Mouse (Mus musculus) megakaryocyte, adult 5-6 weeks (primary cell): ENCODE measurements around the gene Sfswap. TPM values are rescaled to one million over a fixed set of nuclear protein-coding genes. Genes with fewer than 3 reads are reported as not detected.
"Not testable (repeated sequence)": the region's sequence is repeated elsewhere in the genome, so short reads cannot be mapped to it uniquely, and the experiment has no call there.

ENCODE experiments used
- ATAC-seq: 2 replicates; pipeline ENCODE4 v1.8.0; 2016; ENCODE audit warnings: mild to moderate bottlenecking, inconsistent platforms; ENCODE audit not compliant: poor library complexity, severe bottlenecking
- total RNA-seq, 2 experiments: library from RNA; stranded (forward) in 1 of 2; stranded (reverse) in 1 of 2; fragments of 153-499, 151-499 nt in 1 of 2; fragments of 221-1000, 200-1000 nt in 1 of 2; gene quantifications; 2 replicates each; pipeline versions ENCODE4 v1.2.3 to v1.2.4; 2015 to 2017

Gene Sfswap
- total RNA-seq (2015), result 48.3 and 48.8 TPM in 2 replicates
- 57.6 and 74.0 TPM in 2 replicates for total RNA-seq (2017)

- peak; percentile 91 for ATAC-seq
These were observed at the start of gene Sfswap for GRCm38 (mm10) chr5:129500722-129501634. Gene Sfswap (plus strand): TSS chr5:129501221.

GRCm38 (mm10) chr5:129452561-129452960 is 48.5 kb upstream of the Sfswap start:
- ATAC-seq, result no peak

DNA sequence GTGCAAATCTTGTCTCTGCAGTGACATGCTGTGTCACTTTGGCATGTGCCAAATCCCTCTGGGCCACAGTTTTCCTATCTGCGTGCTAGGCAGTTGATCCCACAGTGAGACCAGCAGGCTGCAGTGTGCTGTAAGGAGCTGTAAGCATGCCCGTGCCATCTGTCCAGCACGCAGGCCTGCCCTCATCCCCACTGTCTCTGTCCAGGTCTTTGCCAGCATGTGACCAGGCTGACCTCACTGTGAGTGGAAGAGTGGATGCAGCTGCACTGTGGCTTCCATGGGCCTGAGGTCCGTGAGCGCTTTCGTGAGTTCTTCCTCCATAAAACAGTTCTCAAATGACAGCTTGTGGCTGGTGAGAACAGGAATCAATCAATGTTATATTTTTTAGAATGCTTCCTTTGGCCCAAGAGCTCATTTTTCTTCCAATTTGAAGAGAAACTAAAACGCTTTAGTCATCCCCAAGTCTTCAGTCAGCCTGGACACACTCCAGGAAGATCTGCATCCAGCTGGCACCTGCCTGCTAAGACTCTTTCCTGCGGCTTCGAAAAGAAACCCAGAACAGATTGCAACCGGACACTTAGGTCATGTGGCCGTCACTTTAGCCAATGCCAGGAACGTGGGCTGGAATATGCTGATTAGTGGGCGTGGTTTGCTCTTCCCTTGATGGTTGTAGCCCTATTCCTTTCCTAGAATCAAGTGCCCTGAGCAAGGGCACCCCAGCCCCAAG is 46.1 kb upstream of the Sfswap start:
- ATAC-seq, result no peak

GRCm38 (mm10) chr5:129455529-129455896 is 45.5 kb upstream of the Sfswap start:
- no peak for ATAC-seq

- peak; percentile 27 for ATAC-seq
These were observed 44.4 kb upstream of the Sfswap start for GRCm38 (mm10) chr5:129456579-129457140.

GRCm38 (mm10) chr5:129458109-129458508 is 42.9 kb upstream of the Sfswap start:
- no peak for ATAC-seq

- no peak for ATAC-seq
These were observed 42.5 kb upstream of the Sfswap start for GRCm38 (mm10) chr5:129458541-129458940.

DNA sequence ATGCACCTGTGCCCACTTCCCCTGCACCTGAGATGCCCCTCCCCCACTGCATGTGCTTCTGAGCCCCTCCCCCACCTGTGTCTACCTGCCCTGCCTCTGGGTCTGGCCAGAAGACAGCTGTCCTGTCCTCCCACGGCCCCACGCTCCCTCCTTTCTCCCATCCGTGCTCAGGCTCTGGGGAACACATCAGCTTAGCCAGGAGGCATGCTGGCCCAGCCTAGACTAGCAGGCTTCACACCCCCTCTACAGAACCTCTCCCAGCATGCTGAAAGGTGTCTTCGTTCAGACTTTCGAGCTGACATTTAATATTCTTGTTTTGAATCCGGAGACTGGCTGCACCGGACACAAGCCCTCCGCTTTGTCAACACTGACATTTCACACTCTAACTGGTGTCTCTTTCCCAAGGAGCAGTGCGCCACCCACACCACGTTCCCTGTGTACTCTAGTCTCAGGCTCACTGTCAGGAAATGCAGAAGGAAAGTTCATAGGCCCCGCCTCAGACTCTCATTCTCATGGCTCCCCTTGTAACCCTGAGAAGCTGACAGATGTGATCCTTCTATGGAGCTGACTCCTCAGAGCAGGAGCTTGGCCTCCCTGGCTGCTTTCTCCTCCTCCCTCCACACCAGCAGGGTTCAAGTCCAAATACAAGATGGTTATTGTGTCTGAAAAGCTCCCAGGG is 40.1 kb upstream of the Sfswap start:
- no peak for ATAC-seq

- ATAC-seq, result not testable (repeated sequence)
These were observed 37.4 kb upstream of the Sfswap start for GRCm38 (mm10) chr5:129463648-129464047.

- no peak for ATAC-seq
These were observed 35.2 kb upstream of the Sfswap start for GRCm38 (mm10) chr5:129465788-129466187.

- no peak for ATAC-seq
These were observed 25.4 kb upstream of the Sfswap start for GRCm38 (mm10) chr5:129475532-129476045.

GRCm38 (mm10) chr5:129489879-129490278 is 11.1 kb upstream of the Sfswap start:
- no peak for ATAC-seq

DNA sequence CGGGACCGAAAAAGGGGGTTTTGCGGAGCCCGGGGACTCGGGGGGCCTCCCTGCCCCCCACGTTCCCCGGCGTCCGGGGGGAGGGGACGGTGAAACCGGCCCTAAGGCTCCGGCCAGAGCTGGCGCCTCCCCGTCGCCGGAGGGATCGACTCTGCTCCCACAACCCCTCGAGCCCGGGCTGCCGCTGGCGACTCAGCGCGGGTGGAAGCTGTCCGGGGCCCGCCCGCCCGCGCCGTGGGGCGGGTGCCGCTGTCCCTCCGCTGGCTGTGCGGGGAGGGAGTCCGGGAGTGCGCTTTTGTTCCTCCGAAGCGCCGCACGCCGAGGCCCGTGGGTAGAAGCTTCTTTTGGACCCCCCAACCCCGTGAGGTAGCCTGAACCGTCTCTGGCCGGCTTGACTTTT is 650 bp downstream of the Sfswap start:
- ATAC-seq, result peak; percentile 41

DNA sequence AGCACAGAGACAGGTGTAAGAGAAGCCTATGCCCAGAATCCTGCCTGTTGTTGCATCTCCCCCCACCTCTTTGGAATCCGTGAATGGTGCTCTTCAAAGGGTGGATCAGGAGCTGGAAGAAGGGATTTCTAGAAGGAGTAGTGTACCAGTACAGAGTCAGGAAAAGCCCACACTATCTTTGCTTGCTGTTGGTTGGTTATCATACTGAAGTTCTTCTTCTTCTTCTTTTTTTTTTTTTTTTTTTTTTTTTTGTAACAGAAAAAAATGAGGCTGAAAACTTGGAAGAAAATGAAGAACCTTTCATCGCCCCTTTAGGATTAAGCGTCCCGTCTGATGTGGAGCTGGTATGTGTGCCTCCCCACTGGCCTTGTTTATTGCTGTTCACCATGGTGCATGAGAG is 5.9 kb downstream of the Sfswap start:
- ATAC-seq, result no peak

GRCm38 (mm10) chr5:129518180-129518579 is 17.2 kb downstream of the Sfswap start:
- no peak for ATAC-seq

- no peak for ATAC-seq
These were observed 17.8 kb downstream of the Sfswap start for GRCm38 (mm10) chr5:129518786-129519185.

GRCm38 (mm10) chr5:129519591-129519990 is 18.6 kb downstream of the Sfswap start:
- ATAC-seq, result no peak

- ATAC-seq, result no peak
These were observed 20.5 kb downstream of the Sfswap start for GRCm38 (mm10) chr5:129521501-129521900.

DNA sequence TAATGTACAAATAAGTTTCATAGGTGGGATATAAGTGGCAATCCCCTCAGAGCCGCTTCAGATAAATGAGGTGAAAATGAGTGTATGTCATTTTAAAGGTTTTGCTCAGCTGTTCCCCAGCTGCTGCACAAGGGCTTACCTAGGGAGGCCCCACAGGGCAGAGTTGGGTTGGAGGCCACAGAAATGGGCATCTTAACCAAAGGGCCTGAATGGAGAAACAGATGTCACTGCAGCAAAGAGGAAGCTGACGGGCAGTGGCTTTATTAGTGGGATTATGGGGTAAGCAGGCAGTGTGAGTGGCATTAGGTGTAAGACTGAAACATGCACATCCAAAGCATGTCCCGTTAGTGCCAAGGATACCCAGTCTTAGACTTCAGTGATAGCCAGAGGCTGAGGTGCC is 20.9 kb downstream of the Sfswap start:
- ATAC-seq, result no peak

DNA sequence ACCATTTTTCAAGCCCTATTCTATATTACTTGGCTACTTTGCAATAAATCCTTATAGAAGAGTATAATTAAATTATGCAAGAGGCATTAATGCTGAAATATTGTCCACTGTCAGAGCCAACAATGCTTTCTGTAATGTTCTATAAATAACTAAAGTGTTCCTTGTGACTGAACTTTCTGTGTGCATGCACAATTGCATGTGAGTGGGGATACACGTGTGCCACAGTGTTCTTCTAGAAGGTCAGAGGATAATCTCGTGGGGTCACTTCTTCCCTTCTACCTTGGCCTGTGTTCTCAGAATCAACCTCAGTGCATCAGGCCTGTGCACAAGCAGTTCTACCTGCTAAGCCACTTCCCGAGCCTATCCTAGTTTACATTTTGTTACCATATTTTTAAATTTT is 22.1 kb downstream of the Sfswap start:
- ATAC-seq, result no peak

GRCm38 (mm10) chr5:129524751-129525150 is 23.7 kb downstream of the Sfswap start:
- ATAC-seq, result peak; percentile 27; the same call in 1 of the 2 replicates
